Mouse (Mus musculus): Measurements from ENCODE around the gene Mms22l. TPM values are rescaled to one million over a fixed set of nuclear protein-coding genes. Genes with fewer than 3 reads are reported as not detected.
"Not testable (repeated sequence)": the region's sequence is repeated elsewhere in the genome, so short reads cannot be mapped to it uniquely, and the experiment has no call there.

Gene Mms22l
- total RNA-seq, 2 experiments from 2014 or later = 0.80 to 1.5 TPM

DNA sequence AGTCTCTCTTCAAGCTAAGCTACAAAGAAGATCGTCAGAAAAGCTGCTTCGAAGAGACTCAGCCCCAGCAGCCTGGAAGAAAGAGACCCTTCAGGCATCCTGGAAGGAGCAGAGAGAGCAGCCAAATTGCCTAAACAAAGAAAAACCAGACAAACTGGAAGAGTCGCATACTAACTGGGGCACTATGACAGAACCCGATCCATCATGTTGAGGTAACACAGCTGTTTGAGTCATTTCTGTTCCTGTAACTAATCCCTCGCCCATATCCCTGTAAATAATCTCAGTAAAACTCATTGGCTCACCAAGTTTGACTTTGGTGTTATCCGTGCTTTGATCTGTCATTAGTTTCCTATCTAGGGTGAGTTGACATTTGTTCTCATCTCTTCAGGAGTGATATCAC, 123.8 kb downstream of the Mms22l start:
- DNase-seq (ENCODE audit: low spot score in 2 of 2) = no peak

DNA sequence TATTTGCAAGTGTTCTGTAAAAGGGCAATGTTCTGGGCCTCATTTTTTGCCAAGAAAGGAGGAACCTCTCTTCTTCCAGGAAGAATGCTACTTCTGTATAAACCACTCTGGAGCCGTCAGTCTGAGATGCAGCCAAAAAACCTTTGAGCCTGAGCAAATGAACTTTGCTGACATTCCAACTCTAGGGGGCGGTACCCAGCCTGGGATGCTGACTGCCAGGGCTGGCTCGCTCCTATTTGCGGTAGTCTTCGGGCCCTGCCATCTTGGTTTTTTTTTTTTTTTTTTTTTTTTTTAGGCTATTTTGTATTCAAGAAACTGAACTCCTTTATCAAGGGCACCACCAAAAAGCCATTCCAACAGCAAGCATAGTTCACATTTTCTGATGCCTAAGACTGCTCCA, 124.2 kb downstream of the Mms22l start:
- DNase-seq (ENCODE audit: low spot score in 2 of 2) = no peak

GRCm38 (mm10) chr4:24621422-24622187, 125.4 kb downstream of the Mms22l start:
- no peak for DNase-seq (ENCODE audit: low spot score in 2 of 2)

DNA sequence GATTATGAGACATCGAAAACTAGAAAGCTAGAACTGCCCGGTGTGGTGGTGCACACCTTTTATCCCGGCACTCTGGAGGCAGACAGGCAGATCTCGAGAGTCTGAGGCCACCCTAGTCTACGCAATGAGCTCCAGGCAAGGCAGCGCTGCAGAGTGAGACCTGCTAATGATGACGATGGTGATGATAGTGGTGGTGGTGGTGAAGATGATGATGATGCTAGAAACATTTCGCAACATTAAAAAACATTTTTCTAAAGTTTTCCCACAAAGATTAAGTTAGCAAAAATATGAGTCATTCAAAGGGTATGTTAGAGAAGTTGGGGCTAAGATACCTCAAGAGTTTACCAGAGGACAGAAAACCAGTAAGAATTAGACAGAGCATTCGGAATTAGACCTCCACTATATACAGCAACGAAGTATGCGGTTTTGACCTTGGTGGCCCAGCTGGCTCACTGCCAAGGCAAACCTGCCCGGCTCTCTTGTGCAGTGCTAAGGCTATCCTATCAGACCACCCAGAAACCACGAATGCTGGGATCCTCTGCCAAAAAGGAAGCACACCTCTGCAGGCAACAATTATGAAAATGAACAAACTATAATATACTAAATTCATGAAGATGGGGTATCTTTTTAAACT, 129.8 kb downstream of the Mms22l start:
- peak in 1 of 2 experiments; percentile 12 for DNase-seq (ENCODE audit: low spot score in 2 of 2)

- no peak for DNase-seq (ENCODE audit: low spot score in 2 of 2)
These were observed 130.4 kb downstream of the Mms22l start for GRCm38 (mm10) chr4:24626686-24627085.

- no peak for DNase-seq (ENCODE audit: low spot score in 2 of 2)
These were observed 131.6 kb downstream of the Mms22l start for GRCm38 (mm10) chr4:24627871-24628270.

GRCm38 (mm10) chr4:24630430-24630829, 134.2 kb downstream of the Mms22l start:
- no peak for DNase-seq (ENCODE audit: low spot score in 2 of 2)

- DNase-seq (ENCODE audit: low spot score in 2 of 2) = no peak
These were observed 135.1 kb downstream of the Mms22l start for GRCm38 (mm10) chr4:24631177-24631911.

DNA sequence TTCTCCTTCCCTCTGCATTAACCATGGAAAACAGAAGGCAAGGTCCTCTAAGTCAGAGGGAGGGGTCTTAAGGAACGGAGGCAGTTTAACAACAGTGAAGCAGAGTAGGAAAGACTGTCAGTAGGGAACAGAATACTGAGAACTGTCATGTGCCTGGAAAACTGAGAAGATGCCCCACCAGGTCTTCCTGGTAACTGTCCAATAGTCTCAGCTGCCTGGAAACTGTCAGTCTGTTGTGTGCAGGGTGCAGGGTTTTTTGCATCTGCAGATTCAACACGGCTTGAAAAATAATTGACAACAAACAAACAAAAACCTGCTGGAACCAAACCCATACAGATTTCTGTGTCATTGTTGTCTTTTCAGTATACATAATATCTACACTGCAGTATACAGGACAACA, 146.1 kb downstream of the Mms22l start:
- no peak for DNase-seq (ENCODE audit: low spot score in 2 of 2)

- DNase-seq (ENCODE audit: low spot score in 2 of 2) = not testable (repeated sequence)
These were observed 148.5 kb downstream of the Mms22l start for GRCm38 (mm10) chr4:24644735-24645134.

Data from adrenal gland, adult 18-20 months (tissue).